Mouse (Mus musculus) small intestine, adult 2 months (tissue): ENCODE data around the gene Olfr1232. TPM values are rescaled to one million over a fixed set of nuclear protein-coding genes. Genes with fewer than 3 reads are reported as not detected.

Source experiments
- H3K27ac ChIP-seq: fragments of 200-500 bp; 2 replicates; pipeline ENCODE4 v1.5.1; 2012; ENCODE audit warnings: low read depth, low read length, control low read depth, inconsistent platforms; ENCODE audit not compliant: insufficient read depth
- H3K27me3 ChIP-seq: fragments of 200-500 bp; 2 replicates; pipeline ENCODE4 v1.6.1; 2012; ENCODE audit warnings: mild to moderate bottlenecking, moderate library complexity, low read length, inconsistent platforms; ENCODE audit not compliant: control insufficient read depth, insufficient read depth
- H3K36me3 ChIP-seq: fragments of 200-500 bp; 2 replicates; pipeline ENCODE4 v1.6.1; 2012; ENCODE audit warnings: mild to moderate bottlenecking, low read length, control low read depth, inconsistent platforms; ENCODE audit not compliant: control insufficient read depth, insufficient read depth
- H3K4me1 ChIP-seq: fragments of 200-500 bp; 2 replicates; pipeline ENCODE4 v1.6.1; 2012; ENCODE audit warnings: low read length, inconsistent platforms, mixed read lengths; ENCODE audit not compliant: control insufficient read depth, insufficient read depth, insufficient read length
- H3K4me3 ChIP-seq: fragments of 200-500 bp; 2 replicates; pipeline ENCODE4 v1.5.1; 2012; ENCODE audit warnings: low read depth, mild to moderate bottlenecking, control low read depth, inconsistent platforms, low read length, moderate library complexity
- CTCF ChIP-seq: fragments of 200-500 bp; IDR thresholded peaks from 2 replicates; pipeline ENCODE4 v1.5.1; 2012; ENCODE audit warnings: low read depth, mild to moderate bottlenecking, control low read depth, inconsistent platforms, low read length, moderate library complexity, mixed read lengths; ENCODE audit not compliant: insufficient replicate concordance, insufficient read length; ENCODE audit errors: extremely low read depth
- POLR2A ChIP-seq: fragments of 200-500 bp; IDR thresholded peaks from 2 replicates; pipeline ENCODE4 v1.6.1; 2012; ENCODE audit warnings: low read depth, mild to moderate bottlenecking, control low read depth, inconsistent platforms, low read length, moderate library complexity
- WGBS: fragments of 180-500 bp; shearing (Covaris S2); methylation state at CpG from one replicate; pipeline ENCODE4 v1.1.7; 2018; 5-methylcytosine and 5-hydroxymethylcytosine counted together
- polyA plus RNA-seq: library from polyadenylated mRNA; depleted of rRNA; stranded (reverse); fragments of >200 nt; gene quantifications from 2 replicates; pipeline ENCODE4 v1.2.3, GENCODE M21; 2012; rRNA removed

The Olfr1232 gene
- not detected in 2 replicates for polyA plus RNA-seq

- TF ChIP-seq POLR2A (no peak), CTCF (no peak)
- H3K4me1 ChIP-seq: no peaks in the 10 kb centered on the region
- H3K4me3 ChIP-seq: no peak within 1 kb of the TSS
- H3K27ac ChIP-seq: no peak within 1 kb of the TSS
- no peaks in the 10 kb centered on the region for H3K27me3 ChIP-seq
- H3K36me3 ChIP-seq: no peaks in the 10 kb centered on the region
Observed at GRCm38 (mm10) chr2:89329575-89329974, at the start of gene Olfr1232. Gene Olfr1232, minus strand, starts transcription at chr2:89329675.

- no peak within 1 kb of the TSS for H3K4me3 ChIP-seq
- no peaks in the 10 kb centered on the region for H3K4me1 ChIP-seq
- no peak within 1 kb of the TSS for H3K27ac ChIP-seq
- H3K36me3 ChIP-seq: no peaks in the 10 kb centered on the region
- WGBS: 80% methylated on average over 4 of the region's 4 CpGs
- TF ChIP-seq CTCF: no peak
- TF ChIP-seq POLR2A: no peak
- H3K27me3 ChIP-seq: no peaks in the 10 kb centered on the region
Observed at GRCm38 (mm10) chr2:89364765-89365164, 35.3 kb upstream of the Olfr1232 start, which contains the start of gene Olfr1234. Gene Olfr1234, minus strand, starts transcription at chr2:89364865.

- TF ChIP-seq CTCF (no peak), POLR2A (no peak)
- H3K27me3 ChIP-seq: no peaks in the 10 kb centered on the region
- no peaks in the 10 kb centered on the region for H3K4me1 ChIP-seq
- H3K36me3 ChIP-seq: no peaks in the 10 kb centered on the region
- no peak within 1 kb of the TSS for H3K4me3 ChIP-seq
- no peak within 1 kb of the TSS for H3K27ac ChIP-seq
Observed at GRCm38 (mm10) chr2:89342298-89342697, 12.8 kb upstream of the Olfr1232 start, which contains the start of gene Olfr1233. Gene Olfr1233, minus strand, starts transcription at chr2:89342398.

- Histone ChIP-seq H3K4me1 (no peaks in the 10 kb centered on the region), H3K27ac (no peak within 1 kb of the TSS), H3K36me3 (no peaks in the 10 kb centered on the region), H3K4me3 (no peak within 1 kb of the TSS), H3K27me3 (no peaks in the 10 kb centered on the region)
- 71% methylated on average over 2 of the region's 2 CpGs for WGBS
- TF ChIP-seq CTCF (no peak), POLR2A (no peak)
Observed at GRCm38 (mm10) chr2:89306974-89307373, 22.5 kb downstream of the Olfr1232 start, which contains the start of gene Olfr1231. Gene Olfr1231, minus strand, starts transcription at chr2:89307074.

GRCm38 (mm10) chr2:89297168-89297567 is 32.3 kb downstream of the Olfr1232 start, which contains the start of gene Olfr1230:
Gene Olfr1230, minus strand, starts transcription at chr2:89297268.
- H3K27ac ChIP-seq: no peak within 1 kb of the TSS
- 85% methylated on average over 1 of the region's 1 CpGs for WGBS
- no peak within 1 kb of the TSS for H3K4me3 ChIP-seq
- no peaks in the 10 kb centered on the region for H3K4me1 ChIP-seq
- TF ChIP-seq POLR2A (no peak), CTCF (no peak)
- no peaks in the 10 kb centered on the region for H3K36me3 ChIP-seq
- no peaks in the 10 kb centered on the region for H3K27me3 ChIP-seq

GRCm38 (mm10) chr2:89287914-89288313 is 41.6 kb downstream of the Olfr1232 start, which contains the start of gene Olfr1229:
Gene Olfr1229, minus strand, starts transcription at chr2:89288014.
- TF ChIP-seq CTCF (no peak), POLR2A (no peak)
- Histone ChIP-seq H3K4me1 (no peaks in the 10 kb centered on the region), H3K27ac (no peak within 1 kb of the TSS), H3K36me3 (no peaks in the 10 kb centered on the region), H3K27me3 (no peaks in the 10 kb centered on the region), H3K4me3 (no peak within 1 kb of the TSS)
- 72% methylated on average over 2 of the region's 2 CpGs for WGBS

Other genes starting within 250 kb of the Olfr1232 start
- not detected in 2 replicates for gene Olfr1219, start 246.2 kb downstream of the Olfr1232 start, polyA plus RNA-seq
- not detected in 2 replicates for gene Olfr1220, start 222.8 kb downstream of the Olfr1232 start, polyA plus RNA-seq
- not detected in 2 replicates for gene Olfr1221, start 212.4 kb downstream of the Olfr1232 start, polyA plus RNA-seq
- gene Olfr1222, start 196.6 kb downstream of the Olfr1232 start, polyA plus RNA-seq: not detected in 2 replicates
- not detected in 2 replicates for gene Olfr1223, start 178.1 kb downstream of the Olfr1232 start, polyA plus RNA-seq
- gene Olfr1224-ps1, start 165.6 kb downstream of the Olfr1232 start, polyA plus RNA-seq: not detected in 2 replicates
- gene Olfr1225, start 155.0 kb downstream of the Olfr1232 start, polyA plus RNA-seq: not detected in 2 replicates
- gene Olfr1226, start 129.6 kb downstream of the Olfr1232 start, polyA plus RNA-seq: not detected in 2 replicates
- not detected in 2 replicates for gene Olfr1228, start 75.6 kb downstream of the Olfr1232 start, polyA plus RNA-seq
- gene Olfr1229, start 41.7 kb downstream of the Olfr1232 start, polyA plus RNA-seq: not detected in 2 replicates
- not detected in 2 replicates for gene Olfr1230, start 32.4 kb downstream of the Olfr1232 start, polyA plus RNA-seq
- gene Olfr1231, start 22.6 kb downstream of the Olfr1232 start, polyA plus RNA-seq: not detected in 2 replicates
- gene Olfr1233, start 12.7 kb upstream of the Olfr1232 start, polyA plus RNA-seq: not detected in 2 replicates
- not detected in 2 replicates for gene Olfr1234, start 35.2 kb upstream of the Olfr1232 start, polyA plus RNA-seq
- gene Olfr1238, start 80.0 kb upstream of the Olfr1232 start, polyA plus RNA-seq: not detected in 2 replicates
- gene Olfr1239, start 90.7 kb upstream of the Olfr1232 start, polyA plus RNA-seq: not detected in 2 replicates
- not detected in 2 replicates for gene Olfr1240, start 113.3 kb upstream of the Olfr1232 start, polyA plus RNA-seq
- not detected in 2 replicates for gene Olfr1241, start 157.5 kb upstream of the Olfr1232 start, polyA plus RNA-seq
- gene Olfr1242, start 168.7 kb upstream of the Olfr1232 start, polyA plus RNA-seq: not detected in 2 replicates
- not detected in 2 replicates for gene Olfr1243, start 201.8 kb upstream of the Olfr1232 start, polyA plus RNA-seq
- gene Olfr1245, start 248.8 kb upstream of the Olfr1232 start, polyA plus RNA-seq: not detected in 2 replicates